Mouse (Mus musculus) heart, adult 2 months (tissue): ENCODE measurements around the gene Lrsam1. TPM values are rescaled to one million over a fixed set of nuclear protein-coding genes. Genes with fewer than 3 reads are reported as not detected.

Source experiments
- DNase-seq, 2 experiments: peaks; one replicate each; pipeline ENCODE4 v3.0.0; 2021
- H3K27ac ChIP-seq: fragments of 200-600 bp; 2 replicates; pipeline ENCODE4 v1.8.1; 2022
- H3K27me3 ChIP-seq: fragments of 200-500 bp; 2 replicates; pipeline ENCODE4 v1.6.1; 2012; ENCODE audit warnings: mild to moderate bottlenecking, low read length, inconsistent platforms, mixed read lengths; ENCODE audit not compliant: control insufficient read depth, insufficient read depth
- H3K36me3 ChIP-seq: fragments of 200-500 bp; 2 replicates; pipeline ENCODE4 v1.6.1; 2012; ENCODE audit warnings: low read length, inconsistent platforms; ENCODE audit not compliant: control insufficient read depth, insufficient read depth
- H3K4me1 ChIP-seq: fragments of 200-500 bp; 2 replicates; pipeline ENCODE4 v1.6.1; 2011; ENCODE audit warnings: low read length; ENCODE audit not compliant: control insufficient read depth, insufficient read depth
- H3K4me3 ChIP-seq: fragments of 200-600 bp; 2 replicates; pipeline ENCODE4 v1.8.1; 2022
- H3K79me2 ChIP-seq: fragments of 200-500 bp; replicated peaks from 2 replicates; pipeline ENCODE4 v1.6.1; 2012; ENCODE audit warnings: mild to moderate bottlenecking, inconsistent platforms, low read length, moderate library complexity, mixed read lengths; ENCODE audit not compliant: control insufficient read depth, insufficient read depth
- H3K9ac ChIP-seq: fragments of 200-500 bp; 2 replicates; pipeline ENCODE4 v1.6.1; 2012; ENCODE audit warnings: low read depth, mild to moderate bottlenecking, control low read depth, inconsistent platforms, low read length, mixed read lengths
- CTCF ChIP-seq: fragments of 200-600 bp; IDR thresholded peaks from 2 replicates; pipeline ENCODE4 v1.8.1; 2022; ENCODE audit warnings: antibody characterized with exemption, mild to moderate bottlenecking, moderate library complexity
- EP300 ChIP-seq: fragments of 200-500 bp; IDR thresholded peaks from 2 replicates; pipeline ENCODE4 v1.6.1; 2011; ENCODE audit warnings: low read depth, low read length, control low read depth; ENCODE audit not compliant: insufficient read depth
- POLR2A ChIP-seq: fragments of 200-500 bp; IDR thresholded peaks from 2 replicates; pipeline ENCODE4 v1.6.1; 2011; ENCODE audit warnings: mild to moderate bottlenecking, low read depth, low read length, control low read depth; ENCODE audit not compliant: insufficient read depth
- WGBS: fragments of 180-500 bp; shearing (Covaris S2); methylation state at CpG from one replicate; pipeline ENCODE4 v1.1.7; 2018; 5-methylcytosine and 5-hydroxymethylcytosine counted together
- intact Hi-C: fragments of 180-260 bp; cut with DNase I; formaldehyde crosslinking; loops from one replicate; pipeline ENCODE4 v1.15.1; 2025
- polyA plus RNA-seq: library from polyadenylated mRNA; depleted of rRNA; stranded (reverse); fragments of >200 nt; gene quantifications from 2 replicates; pipeline ENCODE4 v1.2.3, GENCODE M21; 2012
- total RNA-seq, 2 experiments: library from RNA; stranded (reverse); gene quantifications; 2 replicates each; pipeline ENCODE4 v1.2.3; 2021

The Lrsam1 gene
- total and polyA plus RNA-seq, 3 experiments: 11.4 to 16.3 (median 12.6) TPM

- no peak for DNase-seq
- TF ChIP-seq POLR2A: no peak
- no peak for TF ChIP-seq CTCF
- TF ChIP-seq EP300: no peak
- intact Hi-C loops: loop anchor here (1.0 to 2.0 kb wide), 3 partner anchors 31 to 47 kb away; no protein-coding TSS in a partner anchor
- Histone ChIP-seq H3K4me1 (peaks cover 23% of the 10 kb centered on the region), H3K4me3 (no peak overlapping the region), H3K27ac (no peak overlapping the region), H3K79me2 (no peaks in the 10 kb centered on the region), H3K9ac (no peak overlapping the region), H3K27me3 (no peaks in the 10 kb centered on the region), H3K36me3 (no peaks in the 10 kb centered on the region; the same call in none of the 2 replicates)
- WGBS: 65% methylated on average over 7 of the region's 7 CpGs
These were observed 49.7 kb downstream of the Lrsam1 start for GRCm38 (mm10) chr2:32911639-32912182.

- WGBS: 14% methylated on average over 11 of the region's 11 CpGs
- intact Hi-C loops: no loop called here
- Histone ChIP-seq H3K4me3 (peak overlapping the region; percentile 8; the same call in 1 of the 2 replicates), H3K36me3 (no peaks in the 10 kb centered on the region; the same call in 1 of the 2 replicates), H3K79me2 (no peaks in the 10 kb centered on the region), H3K4me1 (peaks cover 23% of the 10 kb centered on the region), H3K27me3 (no peaks in the 10 kb centered on the region), H3K9ac (peak overlapping the region; percentile 19; the same call in 1 of the 2 replicates), H3K27ac (peak overlapping the region; percentile 74)
- DNase-seq: peak; percentile 52 to 60
- TF ChIP-seq EP300: peak; percentile 71
- no peak for TF ChIP-seq POLR2A
These were observed 52.6 kb downstream of the Lrsam1 start for GRCm38 (mm10) chr2:32908796-32909195.

GRCm38 (mm10) chr2:32908272-32908671, 53.1 kb downstream of the Lrsam1 start:
- no peaks in the 10 kb centered on the region for H3K79me2 ChIP-seq
- no peak for TF ChIP-seq CTCF
- TF ChIP-seq EP300: peak; percentile 58; the same call in 1 of the 2 replicates
- no peaks in the 10 kb centered on the region for H3K27me3 ChIP-seq
- H3K4me1 ChIP-seq: peaks cover 24% of the 10 kb centered on the region
- no peak overlapping the region for H3K4me3 ChIP-seq
- peak; percentile 62 to 76 for DNase-seq
- peak overlapping the region; percentile 74 for H3K27ac ChIP-seq
- no peak overlapping the region for H3K9ac ChIP-seq
- WGBS: 12% methylated on average over 6 of the region's 6 CpGs
- intact Hi-C loops: no loop called here
- H3K36me3 ChIP-seq: no peaks in the 10 kb centered on the region; the same call in 1 of the 2 replicates

GRCm38 (mm10) chr2:32907442-32907841, 54.0 kb downstream of the Lrsam1 start:
- TF ChIP-seq EP300 (no peak), CTCF (no peak), POLR2A (no peak)
- Histone ChIP-seq H3K9ac (no peak overlapping the region), H3K36me3 (no peaks in the 10 kb centered on the region; the same call in 1 of the 2 replicates), H3K79me2 (no peaks in the 10 kb centered on the region; the same call in 1 of the 2 replicates), H3K27ac (peak overlapping the region; percentile 74), H3K4me1 (peaks cover 24% of the 10 kb centered on the region), H3K27me3 (no peaks in the 10 kb centered on the region), H3K4me3 (no peak overlapping the region)
- no peak for DNase-seq
- intact Hi-C loops: no loop called here
- 40% methylated on average over 8 of the region's 8 CpGs for WGBS

GRCm38 (mm10) chr2:32905297-32905696, 56.1 kb downstream of the Lrsam1 start:
- no peaks in the 10 kb centered on the region; the same call in 1 of the 2 replicates for H3K36me3 ChIP-seq
- no peak for TF ChIP-seq CTCF
- no peak for TF ChIP-seq EP300
- no peak for TF ChIP-seq POLR2A
- peaks cover 24% of the 10 kb centered on the region for H3K4me1 ChIP-seq
- no peak overlapping the region for H3K9ac ChIP-seq
- H3K27ac ChIP-seq: peak overlapping the region; percentile 28
- WGBS: 70% methylated on average over 8 of the region's 8 CpGs
- H3K79me2 ChIP-seq: no peaks in the 10 kb centered on the region; the same call in 1 of the 2 replicates
- intact Hi-C loops: no loop called here
- no peak for DNase-seq
- H3K4me3 ChIP-seq: no peak overlapping the region
- no peaks in the 10 kb centered on the region for H3K27me3 ChIP-seq

- Histone ChIP-seq H3K4me3 (no peak overlapping the region), H3K27ac (peak overlapping the region; percentile 28; the same call in 1 of the 2 replicates), H3K79me2 (peaks cover 2% of the 10 kb centered on the region; the same call in 1 of the 2 replicates), H3K36me3 (no peaks in the 10 kb centered on the region; the same call in 1 of the 2 replicates), H3K9ac (no peak overlapping the region), H3K27me3 (no peaks in the 10 kb centered on the region), H3K4me1 (peaks cover 26% of the 10 kb centered on the region)
- intact Hi-C loops: no loop called here
- WGBS: 86% methylated on average over 5 of the region's 5 CpGs
- no peak for DNase-seq
- TF ChIP-seq EP300: no peak
- no peak for TF ChIP-seq CTCF
- TF ChIP-seq POLR2A: no peak
These were observed 56.8 kb downstream of the Lrsam1 start for GRCm38 (mm10) chr2:32904637-32905036.
